Mouse (Mus musculus) stomach, postnatal 0 days (tissue): ENCODE measurements around the gene Fgf6. TPM values are rescaled to one million over a fixed set of nuclear protein-coding genes. Genes with fewer than 3 reads are reported as not detected.
A peak's percentile ranks its signal among the peaks of the same experiment; 100 is the strongest.

Source experiments
- ATAC-seq: fragments of 200-750 bp; cut with Nextera tagmentation; 2 replicates; pipeline ENCODE4 v1.8.0; 2017; ENCODE audit not compliant: low FRiP score, low TSS enrichment
- DNase-seq: peaks from one replicate; pipeline ENCODE4 v3.0.0-alpha.2; 2016; ENCODE audit warnings: low spot score
- H3K27ac ChIP-seq: fragments of 300-500 bp; sonication (generic); replicated peaks from 2 replicates; pipeline ENCODE4 v1.5.1; 2014; ENCODE audit warnings: mild to moderate bottlenecking, control low read depth
- H3K27me3 ChIP-seq: fragments of 300-500 bp; sonication (generic); 2 replicates; pipeline ENCODE4 v1.6.1; 2014; ENCODE audit warnings: low read length; ENCODE audit not compliant: control insufficient read depth, insufficient read depth
- H3K36me3 ChIP-seq: fragments of 300-500 bp; sonication (generic); 2 replicates; pipeline ENCODE4 v1.6.1; 2014; ENCODE audit warnings: low read length, mixed read lengths; ENCODE audit not compliant: control insufficient read depth, insufficient read depth
- H3K4me1 ChIP-seq: fragments of 300-500 bp; sonication (generic); replicated peaks from 2 replicates; pipeline ENCODE4 v1.6.1; 2014; ENCODE audit warnings: antibody characterized with exemption; ENCODE audit not compliant: control insufficient read depth, insufficient read depth
- H3K4me2 ChIP-seq: fragments of 300-500 bp; sonication (generic); replicated peaks from 2 replicates; pipeline ENCODE4 v1.6.1; 2014; ENCODE audit warnings: low read depth, mild to moderate bottlenecking, control low read depth, moderate library complexity
- H3K4me3 ChIP-seq: fragments of 300-500 bp; sonication (generic); 2 replicates; pipeline ENCODE4 v1.5.1; 2014; ENCODE audit warnings: low read depth, low read length, control low read depth
- H3K9ac ChIP-seq: fragments of 300-500 bp; sonication (generic); 2 replicates; pipeline ENCODE4 v1.6.1; 2014; ENCODE audit warnings: mild to moderate bottlenecking, low read length, control low read depth, mixed read lengths
- H3K9me3 ChIP-seq: fragments of 300-500 bp; sonication (generic); 2 replicates; pipeline ENCODE4 v1.6.1; 2016; ENCODE audit warnings: low read length; ENCODE audit not compliant: control insufficient read depth
- CTCF ChIP-seq: IDR thresholded peaks from 2 replicates; pipeline ENCODE4 v1.5.1; 2016; ENCODE audit warnings: antibody characterized with exemption, low read depth, mild to moderate bottlenecking, moderate library complexity
- EP300 ChIP-seq: optimal IDR thresholded peaks from 2 replicates; pipeline ENCODE3; 2016; ENCODE audit warnings: antibody characterized with exemption
- WGBS: fragments of 180-500 bp; shearing (Covaris S2); extraction: QIAGEN DNeasy Blood & Tissue Kit; methylation state at CpG from one replicate; pipeline ENCODE4 v1.1.7; 2014; 5-methylcytosine and 5-hydroxymethylcytosine counted together
- polyA plus RNA-seq: library from polyadenylated mRNA; unstranded; fragments of >200 nt; fragmentation: Nextera tagmentation; extraction: Ambion mirVana; gene quantifications from 2 replicates; pipeline ENCODE4 v1.2.1, GENCODE M21; 2015

Fgf6 gene
- polyA plus RNA-seq, 1 experiment from 2014 or later, result not detected

DNA sequence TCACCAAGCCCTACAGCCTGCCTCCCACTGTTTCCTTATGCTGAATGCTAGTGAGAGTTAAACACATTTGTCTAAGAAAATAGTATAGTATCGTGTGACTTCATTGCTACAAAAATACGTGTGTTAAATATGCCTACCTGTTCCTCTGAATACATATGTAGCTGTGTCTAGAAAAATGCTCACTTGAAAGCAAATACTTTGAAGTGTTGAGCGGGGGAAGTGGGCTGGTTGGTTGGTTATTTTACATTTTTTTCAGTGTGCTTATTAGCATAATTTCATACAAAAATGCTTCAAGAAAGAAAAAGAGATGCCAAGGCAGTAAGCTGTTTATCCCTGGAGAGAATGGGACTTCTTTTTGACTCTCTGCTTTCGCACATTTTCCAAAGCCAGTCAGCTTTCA is 44.6 kb downstream of the Fgf6 start:
- DNase-seq, result no peak
- Histone ChIP-seq H3K4me3 (no peak overlapping the region), H3K27me3 (no peaks in the 10 kb centered on the region), H3K9ac (no peak overlapping the region), H3K4me1 (no peaks in the 10 kb centered on the region), H3K4me2 (no peak overlapping the region), H3K9me3 (no peaks in the 10 kb centered on the region), H3K36me3 (no peaks in the 10 kb centered on the region), H3K27ac (no peak overlapping the region)
- ATAC-seq, result no peak
- 72% methylated on average over 4 of the region's 4 CpGs for WGBS
- TF ChIP-seq EP300, result no peak
- TF ChIP-seq CTCF, result no peak

GRCm38 (mm10) chr6:127063915-127064314 is 48.5 kb downstream of the Fgf6 start:
- Histone ChIP-seq H3K27me3 (no peaks in the 10 kb centered on the region), H3K36me3 (no peaks in the 10 kb centered on the region), H3K4me3 (no peak overlapping the region), H3K4me2 (no peak overlapping the region), H3K9me3 (no peaks in the 10 kb centered on the region), H3K27ac (no peak overlapping the region), H3K9ac (no peak overlapping the region), H3K4me1 (no peaks in the 10 kb centered on the region)
- DNase-seq (no peak), ATAC-seq (no peak)
- 80% methylated on average over 3 of the region's 3 CpGs for WGBS
- TF ChIP-seq EP300 (no peak), CTCF (no peak)

GRCm38 (mm10) chr6:127064815-127065214 is 49.4 kb downstream of the Fgf6 start:
- WGBS, result 9% methylated on average over 14 of the region's 14 CpGs
- no peak for TF ChIP-seq EP300
- no peak for TF ChIP-seq CTCF
- no peaks in the 10 kb centered on the region for H3K9me3 ChIP-seq
- H3K9ac ChIP-seq, result no peak overlapping the region
- DNase-seq (no peak), ATAC-seq (no peak)
- H3K27me3 ChIP-seq, result no peaks in the 10 kb centered on the region
- no peak overlapping the region for H3K4me3 ChIP-seq
- H3K4me1 ChIP-seq, result no peaks in the 10 kb centered on the region
- no peak overlapping the region for H3K27ac ChIP-seq
- no peaks in the 10 kb centered on the region for H3K36me3 ChIP-seq
- no peak overlapping the region for H3K4me2 ChIP-seq

DNA sequence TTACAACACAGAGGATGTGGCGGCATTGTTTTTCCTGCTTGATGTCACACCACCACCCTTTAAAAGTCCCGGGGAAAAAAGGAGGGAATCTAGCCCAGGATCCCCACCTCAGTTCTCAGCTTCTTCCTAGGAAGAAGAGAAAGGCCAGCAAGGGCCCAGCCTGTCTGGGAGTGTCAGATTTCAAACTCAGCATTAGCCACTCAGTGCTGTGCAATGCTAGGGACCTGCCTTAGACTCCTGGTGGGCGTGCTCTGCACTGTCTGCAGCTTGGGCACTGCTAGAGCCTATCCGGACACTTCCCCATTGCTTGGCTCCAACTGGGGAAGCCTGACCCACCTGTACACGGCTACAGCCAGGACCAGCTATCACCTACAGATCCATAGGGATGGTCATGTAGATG is 57.4 kb downstream of the Fgf6 start, which contains the start of gene Fgf23:
Gene Fgf23, plus strand, starts transcription at position 86 of the 400 bp plus-strand sequence.
- Histone ChIP-seq H3K27me3 (no peaks in the 10 kb centered on the region), H3K9me3 (no peaks in the 10 kb centered on the region), H3K36me3 (no peaks in the 10 kb centered on the region), H3K4me1 (no peaks in the 10 kb centered on the region), H3K4me2 (peak within 1 kb of the TSS; percentile 34; the same call in 1 of the 2 replicates), H3K9ac (no peak within 1 kb of the TSS), H3K4me3 (peak within 1 kb of the TSS; percentile 4; the same call in 1 of the 2 replicates), H3K27ac (no peak within 1 kb of the TSS; the same call in 1 of the 2 replicates)
- DNase-seq (peak; percentile 31), ATAC-seq (peak; percentile 81)
- 7% methylated on average over 5 of the region's 5 CpGs for WGBS
- TF ChIP-seq CTCF (peak; percentile 46), EP300 (no peak)

Other genes with a start within 250 kb of the Fgf6 start
- 233 and 234 TPM in 2 replicates for gene Ndufa9, start 166.4 kb upstream of the Fgf6 start, polyA plus RNA-seq
- not detected in 2 replicates for gene Akap3, start 162.5 kb upstream of the Fgf6 start, polyA plus RNA-seq
- gene Dyrk4, start 93.7 kb upstream of the Fgf6 start, polyA plus RNA-seq, result 0.05 TPM in 1 of 2 replicates, not detected in the other
- 13.3 and 14.6 TPM in 2 replicates for gene Rad51ap1, start 76.0 kb upstream of the Fgf6 start, polyA plus RNA-seq
- gene D6Wsu163e, start 75.6 kb upstream of the Fgf6 start, polyA plus RNA-seq, result 12.1 and 12.7 TPM in 2 replicates
- gene Fgf23, start 57.3 kb downstream of the Fgf6 start, polyA plus RNA-seq, result not detected in 2 replicates
- 4.1 and 5.2 TPM in 2 replicates for gene Tigar, start 94.0 kb downstream of the Fgf6 start, polyA plus RNA-seq
- gene Ccnd2, start 136.6 kb downstream of the Fgf6 start, polyA plus RNA-seq, result 433 and 478 TPM in 2 replicates